Mouse (Mus musculus): ENCODE measurements around the gene Engase.

- TF ChIP-seq POLR2A (IDR thresholded peaks at IDR 0.05; ENCODE audit: borderline replicate concordance, insufficient read depth, low read length), result no peak
- no peak for TF ChIP-seq CTCF (IDR thresholded peaks at IDR 0.05; ENCODE audit: borderline replicate concordance, insufficient read depth, low read depth, low read length)
Observed at GRCm38 (mm10) chr11:118508341-118508740, 31.7 kb downstream of the Engase start.

All from cerebellum, adult 2 months (tissue).